Mouse (Mus musculus) mammary gland, adult 2 months (tissue): ENCODE results near the gene En2. TPM values are rescaled to one million over a fixed set of nuclear protein-coding genes. Genes with fewer than 3 reads are reported as not detected.

Experiments
- polyA plus RNA-seq: library from polyadenylated mRNA; depleted of rRNA; stranded (reverse); fragments of >200 nt; gene quantifications from 2 replicates; pipeline ENCODE4 v1.2.3, GENCODE M21; 2012; ENCODE audit warnings: low replicate concordance; rRNA removed

En2 gene
- 0.05 and 0.06 TPM in 2 replicates for polyA plus RNA-seq

GRCm38 (mm10) chr5:28165358-28166255, at the start of gene En2:
Gene En2 (plus strand): TSS chr5:28165694.

Other genes with a start within 250 kb of the En2 start
- 262 and 371 TPM in 2 replicates for gene Insig1, start 94.3 kb upstream of the En2 start, polyA plus RNA-seq
- not detected in 2 replicates for gene Cnpy1, start 80.1 kb downstream of the En2 start, polyA plus RNA-seq
- 27.5 and 34.6 TPM in 2 replicates for gene Rbm33, start 151.4 kb downstream of the En2 start, polyA plus RNA-seq